Mouse (Mus musculus) ES-Bruce4 (cell line): ENCODE measurements around the gene Sftpa1.

ENCODE experiments used
- CTCF ChIP-seq: IDR thresholded peaks from one replicate; pipeline ENCODE4 v1.8.1; 2011; ENCODE audit warnings: low read depth, low read length
- EP300 ChIP-seq: IDR thresholded peaks from 2 replicates; pipeline ENCODE4 v1.6.1; 2011; ENCODE audit warnings: low read depth, low read length; ENCODE audit not compliant: insufficient read depth
- POLR2A ChIP-seq: IDR thresholded peaks from one replicate; pipeline ENCODE4 v1.8.1; 2011; ENCODE audit warnings: low read length; ENCODE audit not compliant: insufficient read depth

DNA sequence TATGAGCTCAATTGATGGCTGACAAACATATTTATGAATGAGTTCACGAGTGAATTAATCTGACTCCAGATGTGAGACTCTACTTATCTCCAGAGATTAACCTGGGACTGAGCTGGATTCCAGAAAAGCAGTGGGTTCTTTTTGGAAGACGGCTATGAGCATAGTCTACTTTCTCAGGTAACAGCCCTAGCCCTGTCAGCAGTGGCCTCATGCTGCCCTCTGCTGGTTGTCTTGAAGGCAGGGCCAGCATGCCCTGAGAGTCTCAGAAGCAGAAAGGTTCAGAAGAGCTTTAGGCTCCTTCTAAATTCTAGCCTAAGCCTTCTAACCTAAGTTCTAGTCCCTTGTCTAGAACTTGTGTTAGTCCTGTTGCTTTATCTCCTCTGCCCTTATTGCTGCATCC lies 31.1 kb downstream of the Sftpa1 start:
- TF ChIP-seq CTCF (peak; percentile 79), EP300 (no peak), POLR2A (no peak)
